Mouse (Mus musculus): ENCODE measurements around the gene Clec12a.
"Not testable (repeated sequence)": the region's sequence is repeated elsewhere in the genome, so short reads cannot be mapped to it uniquely, and the experiment has no call there.

The Clec12a gene

GRCm38 (mm10) chr6:129342391-129342790 is at the start of gene Clec12a:
TSS of gene Clec12a (plus strand) at chr6:129342691.
- not testable (repeated sequence) for DNase-seq

GRCm38 (mm10) chr6:129304180-129304579 is 38.3 kb upstream of the Clec12a start:
- DNase-seq = no peak

GRCm38 (mm10) chr6:129312499-129312898 is 30.0 kb upstream of the Clec12a start:
- no peak for DNase-seq

DNA sequence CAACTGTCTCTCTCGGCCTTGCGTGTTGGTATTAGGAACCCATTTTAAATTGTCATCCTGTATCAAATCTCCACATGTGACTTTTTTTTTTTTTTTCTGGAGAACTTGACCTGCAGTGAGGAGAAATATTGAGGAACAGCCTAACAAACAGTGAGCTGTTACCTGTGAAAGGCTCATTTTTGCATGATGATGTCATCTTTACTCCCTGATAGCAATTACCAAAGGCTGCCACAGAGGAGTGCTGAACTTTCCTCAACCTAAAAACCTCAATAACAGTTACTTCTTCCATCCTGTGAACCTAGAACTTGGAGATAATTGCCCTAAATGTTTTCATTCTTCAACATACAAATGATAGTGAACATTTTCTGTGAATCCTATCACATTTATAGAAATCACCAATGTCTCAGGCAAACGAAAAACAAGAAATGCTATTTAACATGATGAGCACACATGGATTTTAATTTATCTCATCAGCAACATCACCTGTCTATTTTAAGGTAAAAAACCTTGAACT is 27.8 kb upstream of the Clec12a start:
- no peak for DNase-seq

- DNase-seq = no peak
Measured at GRCm38 (mm10) chr6:129315698-129316097, 26.8 kb upstream of the Clec12a start.

DNA sequence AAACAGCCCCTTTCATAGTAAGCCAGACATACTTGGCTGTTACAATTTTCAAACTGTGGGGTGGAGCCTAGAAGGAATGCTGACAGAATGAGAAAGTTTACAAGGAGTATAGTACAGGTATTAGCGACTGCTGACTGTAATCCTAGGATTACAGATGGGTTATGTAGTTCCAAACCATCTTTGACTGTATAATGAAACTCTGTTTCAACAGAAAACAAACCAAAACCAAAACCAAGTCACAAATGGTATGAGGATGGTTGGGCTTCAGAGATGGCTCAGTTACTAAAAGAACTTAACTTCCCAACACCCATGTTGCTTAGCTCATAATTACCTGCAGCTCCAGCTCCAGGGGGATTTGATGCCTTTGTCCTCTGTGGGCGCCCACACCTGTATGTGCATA is 26.0 kb upstream of the Clec12a start:
- DNase-seq = no peak

DNA sequence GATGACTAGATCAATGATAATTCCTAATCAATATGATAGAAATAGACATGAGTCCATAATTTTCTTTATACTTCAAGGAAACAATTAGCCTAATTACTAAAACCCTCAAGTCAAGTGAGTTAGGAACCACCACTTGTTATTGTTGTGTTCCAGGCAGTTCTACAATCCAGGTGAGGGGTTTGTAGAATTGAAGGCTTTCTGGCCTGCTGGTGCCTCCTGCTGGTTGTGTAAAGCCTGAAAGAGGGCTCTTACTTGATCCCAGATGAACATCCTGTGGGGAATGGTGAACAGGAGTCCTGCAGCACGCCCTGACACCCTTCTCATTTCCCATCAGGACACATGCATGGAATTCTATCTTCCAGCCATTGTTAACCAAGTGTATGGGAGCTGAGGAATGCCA is 24.1 kb upstream of the Clec12a start:
- no peak for DNase-seq

DNA sequence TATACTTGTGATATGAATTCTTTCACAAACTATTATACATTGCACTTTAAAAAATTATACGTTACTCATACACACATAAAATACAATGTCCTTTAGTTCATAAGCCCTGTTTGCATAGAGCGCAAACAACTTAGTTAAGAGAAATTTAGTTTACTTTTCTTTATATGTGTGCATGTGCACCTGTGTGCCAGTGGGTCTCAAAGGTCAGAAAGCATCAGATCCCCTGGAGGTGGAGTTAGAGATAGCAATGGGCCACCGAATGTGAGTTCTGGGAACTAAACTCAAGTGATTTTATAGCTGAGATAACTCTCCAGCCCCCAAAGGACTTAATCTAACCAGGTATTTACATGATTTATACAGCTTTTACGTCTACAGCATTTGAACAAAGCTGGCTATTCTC is 23.2 kb upstream of the Clec12a start:
- no peak for DNase-seq

GRCm38 (mm10) chr6:129326016-129326415 is 16.5 kb upstream of the Clec12a start:
- DNase-seq = no peak

GRCm38 (mm10) chr6:129326568-129327150 is 15.8 kb upstream of the Clec12a start:
- no peak for DNase-seq

GRCm38 (mm10) chr6:129331610-129332009 is 10.9 kb upstream of the Clec12a start, which contains the start of gene 4922502D21Rik:
TSS of gene 4922502D21Rik (minus strand) at chr6:129331796.
- no peak for DNase-seq

DNA sequence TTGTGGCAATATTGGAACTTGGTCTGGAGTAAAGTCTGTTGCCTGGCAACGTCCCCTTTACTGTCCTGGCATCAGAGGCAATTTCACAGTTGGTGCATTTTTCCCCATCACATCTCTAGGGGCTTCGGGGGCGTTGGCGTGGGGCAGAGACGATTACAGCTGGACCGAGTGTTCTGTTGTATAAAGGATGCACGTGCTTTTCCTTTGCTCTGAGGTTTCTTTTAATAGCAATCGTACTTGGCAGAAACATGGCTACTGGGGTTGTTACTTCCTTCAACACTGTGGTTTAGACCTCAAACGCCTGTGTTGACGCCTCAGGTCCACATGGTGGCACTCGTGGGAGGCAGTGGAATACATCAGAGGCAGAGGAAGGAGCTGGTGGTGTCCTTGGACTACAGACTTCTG is 8.8 kb upstream of the Clec12a start:
- DNase-seq = peak; percentile 31

GRCm38 (mm10) chr6:129337751-129338150 is 4.7 kb upstream of the Clec12a start:
- DNase-seq = no peak

DNA sequence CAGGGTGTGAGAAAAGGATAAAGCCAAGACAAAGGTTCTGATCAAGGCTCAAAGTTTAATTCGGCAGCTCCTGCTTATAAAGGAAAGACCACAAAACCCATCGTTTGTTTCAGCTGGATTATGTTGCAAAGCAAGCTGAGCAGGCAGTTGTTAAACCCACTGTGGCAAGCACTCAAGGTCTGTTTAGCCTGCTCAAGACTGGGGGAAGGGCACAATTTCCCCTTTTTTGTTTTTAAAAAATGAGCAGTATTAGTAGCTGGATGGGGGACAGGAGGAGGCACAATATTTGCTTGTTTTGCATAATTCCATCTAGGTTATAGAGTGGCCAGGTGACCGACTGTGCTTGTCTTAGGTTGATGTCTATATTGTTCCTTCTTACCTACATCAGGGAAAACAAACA is 1.9 kb downstream of the Clec12a start:
- DNase-seq = no peak

- DNase-seq = no peak
Measured at GRCm38 (mm10) chr6:129349524-129350352, 7.2 kb downstream of the Clec12a start.

GRCm38 (mm10) chr6:129351091-129351490 is 8.6 kb downstream of the Clec12a start:
- no peak for DNase-seq

GRCm38 (mm10) chr6:129355774-129356173 is 13.3 kb downstream of the Clec12a start:
- no peak for DNase-seq

DNA sequence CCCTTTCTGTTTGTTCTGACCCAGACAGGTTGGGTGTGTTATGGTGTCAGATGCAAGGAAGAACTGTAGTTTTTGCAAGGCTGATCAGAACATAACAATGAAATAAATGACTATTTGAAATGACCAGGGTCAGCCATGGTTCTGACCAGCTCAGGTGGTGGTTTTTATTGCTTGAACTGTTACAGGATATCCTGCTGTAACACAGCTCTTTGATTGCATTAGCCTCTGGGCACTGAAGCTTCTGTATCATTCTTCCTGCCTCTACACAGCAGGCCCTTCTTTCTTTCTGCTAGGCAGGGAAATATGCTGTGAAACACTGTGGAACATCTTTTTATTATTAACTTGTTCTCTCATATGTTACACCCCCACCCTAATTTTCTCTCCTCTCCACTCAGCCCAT is 13.9 kb downstream of the Clec12a start:
- DNase-seq = no peak

GRCm38 (mm10) chr6:129359515-129359914 is 17.0 kb downstream of the Clec12a start:
- DNase-seq = no peak

DNA sequence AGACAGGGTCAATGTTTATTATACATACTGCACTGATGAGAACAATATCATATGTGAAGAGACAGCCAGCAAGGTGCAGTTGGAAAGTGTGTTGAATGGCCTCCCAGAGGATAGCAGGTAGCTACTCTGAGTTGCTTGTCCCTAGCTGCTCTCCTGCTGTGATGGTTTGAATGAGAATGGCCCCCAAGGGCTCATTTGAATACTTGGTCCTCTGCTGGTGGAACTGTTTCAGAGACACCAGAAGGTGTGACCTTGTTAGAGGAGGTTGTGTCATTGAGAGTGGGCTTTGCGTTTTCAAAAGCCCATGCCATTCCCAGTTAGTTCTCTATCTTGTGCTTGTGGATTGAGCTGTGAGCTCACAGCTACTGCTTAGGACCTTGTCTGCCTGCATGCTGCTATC is 21.5 kb downstream of the Clec12a start:
- DNase-seq = no peak

DNA sequence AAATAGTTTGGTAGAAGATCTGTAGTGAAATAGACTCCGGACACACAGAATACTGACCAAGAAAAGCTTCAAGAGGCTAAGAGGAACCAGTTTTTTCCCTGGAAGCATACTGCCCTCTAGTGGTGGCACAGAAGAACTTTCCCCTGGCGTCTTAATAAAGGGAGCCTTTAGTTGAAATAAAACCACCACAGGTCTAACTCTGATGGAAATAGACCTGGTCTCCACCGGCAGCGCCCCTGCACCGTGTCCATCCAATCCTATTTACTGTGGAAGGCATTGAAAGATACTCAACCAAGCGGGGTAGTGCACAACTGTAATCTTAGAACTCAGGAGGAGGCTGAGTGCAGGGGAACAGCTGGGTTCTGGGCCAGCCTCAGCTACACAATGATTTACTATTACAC is 23.5 kb downstream of the Clec12a start:
- peak; percentile 16 for DNase-seq

DNA sequence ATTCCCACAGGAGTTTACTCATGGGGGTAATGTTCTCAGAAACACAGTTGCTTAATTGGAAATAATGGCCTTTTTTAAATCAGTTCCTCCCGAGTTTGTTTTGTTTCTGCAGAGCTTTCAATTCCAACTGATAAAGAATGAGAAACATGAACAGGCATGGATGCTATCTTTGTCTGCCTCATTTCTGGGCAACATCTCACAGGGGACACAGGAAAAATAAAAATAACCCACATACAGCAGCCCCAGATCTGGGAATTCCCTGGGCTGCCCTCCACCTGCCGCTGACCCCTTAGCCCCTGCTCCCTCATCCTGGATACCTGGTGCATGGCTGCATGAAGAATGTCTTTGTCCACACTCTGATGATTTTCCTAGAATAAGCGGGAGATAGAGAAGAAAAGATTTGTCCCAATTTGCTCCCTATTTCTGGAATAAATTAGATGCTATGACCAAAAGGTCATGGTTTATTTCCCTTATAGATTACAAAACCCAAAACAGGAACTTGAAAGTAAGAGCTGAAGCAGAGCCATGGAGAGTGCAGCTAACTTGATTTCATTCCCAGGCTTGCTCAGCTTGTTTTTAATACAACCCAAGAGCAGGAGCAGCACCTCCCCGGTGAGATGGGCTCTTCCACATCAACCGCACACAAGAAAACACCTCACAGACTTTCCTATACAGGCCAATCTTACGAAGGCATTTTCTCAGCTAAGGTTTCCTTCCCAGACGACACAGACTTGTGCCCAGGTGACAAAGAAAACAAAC is 27.1 kb downstream of the Clec12a start:
- no peak for DNase-seq

DNA sequence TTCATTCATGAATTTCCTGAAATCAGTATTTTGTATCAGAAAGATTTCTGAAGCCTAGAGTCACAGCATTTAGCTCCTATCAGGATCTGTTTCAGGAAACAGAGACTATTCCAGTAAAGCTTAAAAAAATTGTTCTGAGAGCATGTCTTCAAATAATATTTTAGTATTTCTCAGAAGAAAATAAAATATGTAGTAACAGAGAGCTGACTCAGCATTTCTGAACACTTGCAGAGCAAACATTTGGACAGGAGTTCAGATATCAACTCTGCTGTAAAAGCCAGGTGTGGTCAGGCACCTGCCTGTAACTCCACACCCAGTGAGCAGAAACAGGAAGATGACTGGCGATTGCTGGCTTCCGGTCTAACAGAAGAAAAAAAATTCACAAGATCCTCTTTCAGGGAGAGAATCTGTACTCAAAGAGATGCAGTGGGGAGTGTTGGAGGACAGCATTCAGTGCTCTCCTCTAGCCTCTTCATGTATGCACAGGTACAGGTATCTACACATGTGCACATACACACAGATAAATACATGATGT is 32.5 kb downstream of the Clec12a start:
- no peak for DNase-seq

Measured in right cerebral cortex, postnatal 4 days (tissue).